Mouse (Mus musculus) brain, embryonic 14.5 days (tissue): ENCODE measurements at regions not wholly inside any gene's neighbourhood (a gene's known extent, or its start where the extent isn't known, plus 50 kb on each side); places are given as distances from the start of the nearest gene placed in this dataset.

Experiments
- CTCF ChIP-seq: fragments of 200-500 bp; IDR thresholded peaks from 2 replicates; pipeline ENCODE4 v1.5.1; 2012; ENCODE audit warnings: inconsistent platforms, mild to moderate bottlenecking, moderate library complexity, borderline replicate concordance; ENCODE audit not compliant: insufficient read depth, insufficient read length; ENCODE audit errors: extremely low read depth
- POLR2A ChIP-seq: fragments of 200-500 bp; IDR thresholded peaks from 2 replicates; pipeline ENCODE4 v1.6.1; 2012; ENCODE audit warnings: mild to moderate bottlenecking, inconsistent platforms, borderline replicate concordance; ENCODE audit not compliant: poor library complexity, insufficient read depth, insufficient read length, severe bottlenecking; ENCODE audit errors: extremely low read depth

- TF ChIP-seq POLR2A (no peak), CTCF (peak; percentile 70; the same call in 1 of the 2 replicates)
Observed at GRCm38 (mm10) chr4:8380711-8381338, 142.0 kb upstream of the Car8 start.
